ENCODE assay signal across 1 mouse cellular context in the genomic region with DNA sequence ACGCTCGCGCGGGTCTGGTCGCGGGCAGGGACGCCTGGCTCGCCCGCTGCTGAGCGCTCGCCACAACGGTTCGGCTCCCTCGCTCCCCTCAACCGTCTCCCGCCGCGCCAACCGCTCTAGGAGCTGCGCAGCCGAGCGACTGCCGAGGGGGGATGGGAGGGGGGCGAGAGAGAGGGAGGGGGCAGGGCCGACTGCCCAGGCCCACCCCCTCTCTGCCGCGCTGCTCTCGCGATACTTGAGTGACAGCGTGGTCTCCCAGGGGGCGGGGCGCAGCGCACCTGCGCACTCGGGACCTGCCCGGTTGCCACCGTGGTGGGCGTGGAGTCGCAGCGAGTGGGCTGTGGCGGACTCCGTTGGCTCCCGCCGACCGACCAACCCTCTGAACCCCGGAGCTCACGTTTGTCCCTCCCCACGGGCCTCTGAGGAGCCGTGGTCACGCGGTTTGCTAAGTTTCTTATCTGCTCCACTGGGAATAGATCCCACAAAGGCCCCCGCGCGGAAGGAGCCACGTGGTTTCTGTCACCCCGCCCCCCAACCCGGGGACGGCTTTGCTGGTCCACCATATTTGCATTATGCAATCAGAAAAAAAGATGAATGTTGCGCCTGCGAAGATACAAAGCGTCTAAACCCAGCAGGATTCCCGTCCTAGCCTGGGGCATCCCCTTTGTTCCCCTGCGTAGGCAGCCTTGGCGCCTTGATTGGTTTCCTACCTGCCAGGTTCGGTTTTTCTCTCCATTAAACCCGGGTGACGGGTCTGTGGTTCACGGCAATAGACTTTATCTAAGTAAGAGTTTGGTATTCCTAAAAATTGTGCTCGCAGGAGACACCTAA.
TF ChIP-seq lines count a peak whose summit lies in the region.

Gene Hnrnph3 (minus strand): TSS at position 469 of the 831 bp plus-strand sequence.
Gene Pbld2 (plus strand): TSS at position 567 of the 831 bp plus-strand sequence.

TF ChIP-seq in MEL, 35 proteins besides CTCF, POLR2A, EP300 and RAD21 (continued from another document):
- TF ChIP-seq NELFE (IDR thresholded peaks at IDR 0.05; ENCODE audit: low read depth, low read length) (peak; percentile 88), SMC3 (IDR thresholded peaks at IDR 0.05; ENCODE audit: low read depth, low read length) (no peak), POLR2AphosphoS5 (IDR thresholded peaks at IDR 0.05; ENCODE audit: borderline replicate concordance, low read depth, low read length) (0 out of 2 replicates have a peak, but pooled peaks have one; percentile 61), POLR2AphosphoS2 (IDR thresholded peaks at IDR 0.05; ENCODE audit: low read length) (peak; percentile 36), SIN3A (IDR thresholded peaks at IDR 0.05; ENCODE audit: low read length) (peak; percentile 92), MAX (IDR thresholded peaks at IDR 0.05; ENCODE audit: low read length) (peak; percentile 98), ELF1 (IDR thresholded peaks at IDR 0.05; ENCODE audit: low read depth, low read length) (peak; percentile 31; the same call in 1 of the 2 replicates), ZNF384 (IDR thresholded peaks at IDR 0.05; ENCODE audit: low read depth, low read length) (no peak), TBP (IDR thresholded peaks at IDR 0.05; ENCODE audit: low read depth, low read length) (peak; percentile 96), HCFC1 (IDR thresholded peaks at IDR 0.05; ENCODE audit: low read depth, low read length) (peak; percentile 81), USF2 (IDR thresholded peaks at IDR 0.05; ENCODE audit: borderline replicate concordance in 1 of 2, insufficient read depth in 1 of 2, low read depth in 1 of 2, low read length in 2 of 2) (peak in 1 of 2 experiments; percentile 57; a peak in 1 of 4 replicates), KAT2A (conservative IDR thresholded peaks at IDR 0.05; ENCODE audit: low read depth, low read length) (no peak; the same call in 1 of the 2 replicates), NRF1 (IDR thresholded peaks at IDR 0.05; ENCODE audit: insufficient read depth, low read depth, low read length, poor library complexity, severe bottlenecking) (peak; percentile 86), UBTF (IDR thresholded peaks at IDR 0.05; ENCODE audit: borderline replicate concordance, insufficient read depth, low read depth, low read length) (peak; percentile 97), MYC (IDR thresholded peaks at IDR 0.05; ENCODE audit: low read depth, low read length) (peak; percentile 96), ZMIZ1 (IDR thresholded peaks at IDR 0.05; ENCODE audit: low read depth, low read length) (peak; percentile 73)
TF ChIP-seq in MEL: peak in this region for 23.
